Mouse (Mus musculus) bone marrow macrophage, adult 2 months (primary cell): ENCODE measurements around the gene Acsbg1. TPM values are rescaled to one million over a fixed set of nuclear protein-coding genes. Genes with fewer than 3 reads are reported as not detected.

Experiments
- H3K27ac ChIP-seq: 2 replicates; pipeline ENCODE4 v1.5.1; 2012; ENCODE audit warnings: low read depth, low read length; ENCODE audit not compliant: insufficient read depth
- H3K4me1 ChIP-seq: 2 replicates; pipeline ENCODE4 v1.6.1; 2012; ENCODE audit warnings: low read length; ENCODE audit not compliant: control insufficient read depth, insufficient read depth
- H3K4me3 ChIP-seq: 2 replicates; pipeline ENCODE4 v1.5.1; 2012; ENCODE audit warnings: mild to moderate bottlenecking, low read length, moderate library complexity; ENCODE audit not compliant: insufficient read depth
- CTCF ChIP-seq: IDR thresholded peaks from 2 replicates; pipeline ENCODE4 v1.5.1; 2012; ENCODE audit warnings: low read depth, mild to moderate bottlenecking, low read length, moderate library complexity
- POLR2A ChIP-seq: IDR thresholded peaks from 2 replicates; pipeline ENCODE4 v1.6.1; 2012; ENCODE audit warnings: mild to moderate bottlenecking, low read depth, low read length, borderline replicate concordance
- polyA plus RNA-seq: library from polyadenylated mRNA; stranded (reverse); fragments of >200 nt; gene quantifications from 2 replicates; pipeline ENCODE4 v1.2.4, GENCODE M21; 2012; ENCODE audit not compliant: missing spikeins, insufficient read depth, insufficient read length

Acsbg1 gene
- polyA plus RNA-seq, 1 experiment: not detected

- TF ChIP-seq POLR2A: no peak
- no peak for TF ChIP-seq CTCF
- Histone ChIP-seq H3K4me1 (peaks cover 11% of the 10 kb centered on the region), H3K27ac (no peak within 1 kb of the TSS), H3K4me3 (peak within 1 kb of the TSS; percentile 69)
Observed at GRCm38 (mm10) chr9:54559771-54560471, 101.7 kb downstream of the Acsbg1 start, which contains the start of gene Cib2. Gene Cib2, minus strand, starts transcription at chr9:54560218.

DNA sequence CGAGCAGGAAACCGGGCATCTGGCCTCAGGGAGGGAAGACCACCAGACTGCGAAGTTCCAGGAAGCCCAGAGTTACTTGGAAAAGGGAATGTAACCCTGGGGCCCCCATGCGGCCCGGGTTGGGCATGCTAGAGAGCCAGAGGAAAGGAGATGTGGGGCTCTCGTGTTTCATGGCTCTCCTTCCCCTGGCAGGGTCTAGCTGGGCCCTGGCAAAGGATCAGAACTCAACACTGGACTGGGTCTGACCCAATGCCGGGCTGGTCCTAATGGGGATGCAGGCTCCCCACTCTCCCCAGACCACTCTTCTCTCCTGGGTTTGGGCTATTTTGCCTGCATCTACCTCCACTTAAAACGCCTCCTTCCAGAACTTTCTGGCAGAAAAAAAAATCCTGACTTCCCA lies 102.9 kb downstream of the Acsbg1 start:
- H3K27ac ChIP-seq: no peak overlapping the region
- TF ChIP-seq CTCF (no peak), POLR2A (no peak)
- H3K4me3 ChIP-seq: no peak overlapping the region
- H3K4me1 ChIP-seq: peaks cover 15% of the 10 kb centered on the region

DNA sequence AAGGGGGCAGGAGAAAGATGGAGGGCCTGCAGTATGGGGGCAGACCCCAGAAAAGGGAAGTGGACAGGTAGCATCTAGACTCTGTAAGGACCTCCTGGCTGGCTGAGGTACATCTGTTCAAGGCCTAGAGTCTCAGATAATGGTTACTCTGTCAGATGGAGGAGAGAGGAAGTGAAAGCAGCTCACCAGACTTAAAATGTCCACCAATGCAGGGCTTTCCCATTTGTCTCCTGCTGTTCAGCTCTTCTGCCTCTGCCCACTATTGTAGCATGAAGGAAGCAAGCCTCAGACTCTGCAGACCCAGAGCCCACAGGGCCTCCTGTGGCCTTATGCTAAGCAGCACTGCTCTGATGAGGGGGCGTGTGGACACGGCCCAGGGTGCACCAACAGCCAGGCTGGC lies 106.6 kb downstream of the Acsbg1 start:
- Histone ChIP-seq H3K27ac (peak overlapping the region; percentile 43), H3K4me1 (peaks cover 13% of the 10 kb centered on the region), H3K4me3 (no peak overlapping the region)
- TF ChIP-seq CTCF (no peak), POLR2A (no peak)

Other genes starting within 250 kb of the Acsbg1 start
- 34.5 and 37.1 TPM in 2 replicates for gene Dmxl2, start 160.2 kb downstream of the Acsbg1 start, polyA plus RNA-seq
- not detected in 2 replicates for gene Sh2d7, start 122.9 kb downstream of the Acsbg1 start, polyA plus RNA-seq
- 14.4 and 14.6 TPM in 2 replicates for gene Cib2, start 101.7 kb downstream of the Acsbg1 start, polyA plus RNA-seq
- gene Idh3a, start 75.5 kb downstream of the Acsbg1 start, polyA plus RNA-seq: 15.1 and 19.2 TPM in 2 replicates
- 0.19 and 0.27 TPM in 2 replicates for gene Dnaja4, start 37.0 kb upstream of the Acsbg1 start, polyA plus RNA-seq
- 32.7 and 39.9 TPM in 2 replicates for gene Wdr61, start 72.6 kb upstream of the Acsbg1 start, polyA plus RNA-seq
- not detected in 2 replicates for gene Crabp1, start 102.9 kb upstream of the Acsbg1 start, polyA plus RNA-seq
- 33.2 and 36.4 TPM in 2 replicates for gene Ireb2, start 201.9 kb upstream of the Acsbg1 start, polyA plus RNA-seq